Mouse (Mus musculus) hindbrain, postnatal 0 days (tissue): ENCODE data around the gene Cd200r3. TPM values are rescaled to one million over a fixed set of nuclear protein-coding genes. Genes with fewer than 3 reads are reported as not detected.

Source experiments
- ATAC-seq: fragments of 200-750 bp; cut with Nextera tagmentation; 2 replicates; pipeline ENCODE4 v1.8.0; 2017; ENCODE audit warnings: mild to moderate bottlenecking, moderate TSS enrichment, moderate library complexity
- DNase-seq: peaks from one replicate; pipeline ENCODE4 v3.0.0-alpha.2; 2015; ENCODE audit warnings: low spot score
- H3K27ac ChIP-seq: fragments of 300-500 bp; sonication (generic); 2 replicates; pipeline ENCODE4 v1.5.1; 2014; ENCODE audit warnings: mild to moderate bottlenecking
- H3K27me3 ChIP-seq: fragments of 300-500 bp; sonication (generic); 2 replicates; pipeline ENCODE4 v1.6.1; 2014; ENCODE audit warnings: low read length, mixed read lengths; ENCODE audit not compliant: insufficient read depth
- H3K36me3 ChIP-seq: fragments of 300-500 bp; sonication (generic); 2 replicates; pipeline ENCODE4 v1.6.1; 2014; ENCODE audit warnings: low read length, mixed read lengths; ENCODE audit not compliant: insufficient read depth
- H3K4me1 ChIP-seq: fragments of 300-500 bp; sonication (generic); 2 replicates; pipeline ENCODE4 v1.6.1; 2014; ENCODE audit warnings: antibody characterized with exemption, low read length, mixed read lengths; ENCODE audit not compliant: insufficient read depth
- H3K4me2 ChIP-seq: fragments of 300-500 bp; sonication (generic); 2 replicates; pipeline ENCODE4 v1.6.1; 2014; ENCODE audit warnings: low read depth, mild to moderate bottlenecking, low read length, moderate library complexity, mixed read lengths
- H3K4me3 ChIP-seq: fragments of 300-500 bp; sonication (generic); 2 replicates; pipeline ENCODE4 v1.5.1; 2014; ENCODE audit warnings: low read length
- H3K9ac ChIP-seq: fragments of 300-500 bp; sonication (generic); replicated peaks from 2 replicates; pipeline ENCODE4 v1.6.1; 2014; ENCODE audit warnings: mild to moderate bottlenecking, low read length, moderate library complexity, mixed read lengths
- H3K9me3 ChIP-seq: fragments of 300-500 bp; sonication (generic); 2 replicates; pipeline ENCODE4 v1.6.1; 2016; ENCODE audit warnings: low read length, mixed read lengths
- CTCF ChIP-seq: IDR thresholded peaks from 2 replicates; pipeline ENCODE4 v1.5.1; 2016; ENCODE audit warnings: antibody characterized with exemption, control low read depth, low read depth
- WGBS: fragments of 180-500 bp; shearing (Covaris S2); extraction: QIAGEN DNeasy Blood & Tissue Kit; methylation state at CpG from one replicate; pipeline ENCODE4 v1.1.7; 2014; 5-methylcytosine and 5-hydroxymethylcytosine counted together
- polyA plus RNA-seq: library from polyadenylated mRNA; unstranded; fragments of >200 nt; fragmentation: Nextera tagmentation; extraction: Ambion mirVana; gene quantifications from 2 replicates; pipeline ENCODE4 v1.2.1, GENCODE M21; 2015
- total RNA-seq: library from RNA; depleted of rRNA; stranded (reverse); fragments of >200 nt; gene quantifications from 2 replicates; pipeline ENCODE4 v1.2.3, GENCODE M21; 2014; rRNA removed

Gene Cd200r3
- total RNA-seq (not detected in 2 replicates), polyA plus RNA-seq (not detected in 2 replicates)

GRCm38 (mm10) chr16:44943468-44943867, at the start of gene Cd200r3:
Gene Cd200r3, plus strand, starts transcription at chr16:44943678.
- H3K4me3 ChIP-seq: no peak within 1 kb of the TSS
- no peak for TF ChIP-seq CTCF
- H3K9me3 ChIP-seq: no peaks in the 10 kb centered on the region
- DNase-seq: no peak
- no peak within 1 kb of the TSS for H3K9ac ChIP-seq
- 83% methylated on average over 3 of the region's 3 CpGs for WGBS
- no peak for ATAC-seq
- no peak within 1 kb of the TSS for H3K4me2 ChIP-seq
- H3K4me1 ChIP-seq: no peaks in the 10 kb centered on the region
- H3K27ac ChIP-seq: no peak within 1 kb of the TSS
- H3K36me3 ChIP-seq: no peaks in the 10 kb centered on the region
- H3K27me3 ChIP-seq: no peaks in the 10 kb centered on the region

GRCm38 (mm10) chr16:44932016-44932415, 11.5 kb upstream of the Cd200r3 start:
- H3K27ac ChIP-seq: no peak overlapping the region
- no peak for DNase-seq
- TF ChIP-seq CTCF: no peak

DNA sequence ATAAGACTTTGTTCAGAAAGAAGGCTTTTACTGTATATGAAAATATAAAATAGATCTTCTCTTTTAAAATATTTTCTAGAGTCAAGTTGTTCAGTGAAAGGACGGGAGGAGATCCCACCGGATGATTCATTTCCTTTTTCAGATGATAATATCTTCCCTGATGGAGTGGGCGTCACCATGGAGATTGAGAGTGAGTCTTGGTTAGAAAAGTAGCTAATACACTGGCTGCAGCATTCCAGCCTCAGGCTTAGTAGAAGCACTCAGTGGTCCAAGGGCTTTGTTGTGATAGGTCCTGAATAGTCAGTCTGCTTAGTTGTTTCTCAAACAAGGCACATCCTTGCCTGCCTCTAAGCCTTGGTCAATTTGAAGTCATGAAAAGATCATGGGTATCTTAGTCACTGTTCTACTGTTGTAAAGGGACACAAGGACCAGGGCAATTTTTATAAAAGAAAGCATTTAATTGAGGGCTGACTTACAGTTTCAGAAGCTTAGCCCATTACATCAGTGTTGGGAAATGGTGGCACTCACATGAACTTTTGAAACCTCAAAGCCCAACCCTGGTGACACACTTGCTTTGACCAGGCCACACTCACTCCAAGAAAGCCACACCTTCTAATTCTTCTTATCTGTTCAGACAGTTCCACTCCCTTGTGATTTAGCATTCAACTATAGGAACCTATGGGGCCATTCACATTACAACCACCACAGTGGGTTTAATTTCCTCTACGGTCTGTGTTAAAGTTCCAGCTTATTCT, 8.1 kb downstream of the Cd200r3 start:
- WGBS: 67% methylated on average over 4 of the region's 4 CpGs
- no peak overlapping the region for H3K27ac ChIP-seq

More at GRCm38 (mm10) chr16:44932016-44932415, 11.5 kb upstream of the Cd200r3 start:
- no peak for ATAC-seq
- Histone ChIP-seq H3K4me2 (no peak overlapping the region), H3K9ac (no peak overlapping the region), H3K4me1 (no peaks in the 10 kb centered on the region), H3K27me3 (no peaks in the 10 kb centered on the region), H3K36me3 (no peaks in the 10 kb centered on the region), H3K4me3 (no peak overlapping the region), H3K9me3 (no peaks in the 10 kb centered on the region)
- 81% methylated on average over 1 of the region's 1 CpGs for WGBS

GRCm38 (mm10) chr16:44962296-44962695, 18.8 kb downstream of the Cd200r3 start:
- ATAC-seq: no peak
- WGBS: 86% methylated on average over 2 of the region's 2 CpGs
- no peaks in the 10 kb centered on the region for H3K4me1 ChIP-seq

More for the DNA sequence above, 8.1 kb downstream of the Cd200r3 start:
- Histone ChIP-seq H3K36me3 (no peaks in the 10 kb centered on the region), H3K9ac (no peak overlapping the region), H3K4me2 (no peak overlapping the region), H3K9me3 (no peaks in the 10 kb centered on the region), H3K4me3 (no peak overlapping the region), H3K27me3 (no peaks in the 10 kb centered on the region), H3K4me1 (no peaks in the 10 kb centered on the region)
- DNase-seq (no peak), ATAC-seq (no peak)
- TF ChIP-seq CTCF: no peak

GRCm38 (mm10) chr16:44962777-44963176, 19.3 kb downstream of the Cd200r3 start:
- Histone ChIP-seq H3K27ac (no peak overlapping the region), H3K4me3 (no peak overlapping the region), H3K27me3 (no peaks in the 10 kb centered on the region), H3K9ac (no peak overlapping the region), H3K4me1 (no peaks in the 10 kb centered on the region), H3K9me3 (no peaks in the 10 kb centered on the region), H3K36me3 (no peaks in the 10 kb centered on the region), H3K4me2 (no peak overlapping the region)
- ATAC-seq (no peak), DNase-seq (no peak)
- 79% methylated on average over 2 of the region's 2 CpGs for WGBS
- TF ChIP-seq CTCF: no peak

More at GRCm38 (mm10) chr16:44962296-44962695, 18.8 kb downstream of the Cd200r3 start:
- DNase-seq: no peak
- no peak for TF ChIP-seq CTCF
- H3K27ac ChIP-seq: no peak overlapping the region
- H3K4me3 ChIP-seq: no peak overlapping the region
- H3K27me3 ChIP-seq: no peaks in the 10 kb centered on the region
- no peak overlapping the region for H3K9ac ChIP-seq
- no peaks in the 10 kb centered on the region for H3K9me3 ChIP-seq
- H3K36me3 ChIP-seq: no peaks in the 10 kb centered on the region
- H3K4me2 ChIP-seq: no peak overlapping the region

GRCm38 (mm10) chr16:44964526-44965374, 21.3 kb downstream of the Cd200r3 start:
- Histone ChIP-seq H3K4me3 (no peak overlapping the region), H3K4me1 (no peaks in the 10 kb centered on the region), H3K9ac (no peak overlapping the region), H3K27me3 (no peaks in the 10 kb centered on the region), H3K9me3 (no peaks in the 10 kb centered on the region), H3K36me3 (no peaks in the 10 kb centered on the region), H3K4me2 (no peak overlapping the region), H3K27ac (no peak overlapping the region)
- no peak for TF ChIP-seq CTCF
- 92% methylated on average over 6 of the region's 6 CpGs for WGBS
- ATAC-seq (no peak), DNase-seq (no peak)
